Mouse (Mus musculus): ENCODE results near the gene Gm28510.
"Not testable (repeated sequence)": the region's sequence is repeated elsewhere in the genome, so short reads cannot be mapped to it uniquely, and the experiment has no call there.

The Gm28510 gene

DNA sequence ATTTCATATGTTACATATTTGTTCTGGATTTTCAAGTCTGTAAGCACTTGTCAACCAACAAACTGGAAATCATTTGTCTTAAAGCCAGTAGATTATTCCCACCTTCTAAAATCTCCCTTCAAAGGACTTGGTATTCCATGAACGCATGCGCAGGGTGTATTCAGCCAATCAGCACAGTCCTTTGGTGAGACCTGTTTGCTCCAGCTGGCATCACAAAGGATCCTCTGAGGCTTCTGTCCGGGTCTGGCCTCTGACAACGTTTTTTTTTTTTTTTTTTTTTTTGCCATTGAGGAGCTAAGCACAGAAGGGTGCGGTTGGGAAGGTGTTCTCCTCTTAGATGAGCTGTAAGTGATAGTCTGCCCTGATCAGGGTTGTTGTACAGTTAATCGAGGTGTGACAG, at the start of gene Gm28510:
Gene Gm28510, plus strand, starts transcription at position 301 of the 400 bp plus-strand sequence.
- DNase-seq, result not testable (repeated sequence)

Data from liver (tissue).